Mouse (Mus musculus): ENCODE results near the gene Mmrn2. TPM values are rescaled to one million over a fixed set of nuclear protein-coding genes. Genes with fewer than 3 reads are reported as not detected.
"Not testable (repeated sequence)": the region's sequence is repeated elsewhere in the genome, so short reads cannot be mapped to it uniquely, and the experiment has no call there.

Mmrn2 gene
- total and polyA plus RNA-seq, 2 experiments = 3.4 to 9.2 TPM

DNA sequence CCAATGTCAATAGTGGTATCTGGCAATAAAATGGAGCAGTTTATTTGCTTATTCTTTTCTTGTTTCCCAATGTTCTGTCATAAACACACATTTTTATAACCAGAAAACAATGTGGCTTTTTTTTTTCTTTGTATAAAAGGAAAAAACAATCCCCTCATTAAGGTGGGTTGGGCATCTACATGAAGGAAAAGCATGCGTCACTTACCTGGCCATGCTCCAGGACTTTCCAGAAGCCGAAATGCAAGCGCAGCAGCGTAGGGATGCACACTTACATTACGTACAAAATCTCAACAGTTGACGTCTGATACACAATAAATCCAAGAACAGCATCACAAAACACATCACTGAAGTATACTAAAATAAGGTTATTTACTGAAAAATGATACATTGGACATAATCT is 35.5 kb downstream of the Mmrn2 start:
- Histone ChIP-seq H3K4me1 (ENCODE audit: control insufficient read depth, insufficient read depth, low read length) (no peaks in the 10 kb centered on the region), H3K36me3 (ENCODE audit: control insufficient read depth, insufficient read depth, low read length) (peaks cover 40% of the 10 kb centered on the region), H3K4me3 (ENCODE audit: insufficient read depth, low read depth, low read length) (no peak overlapping the region), H3K9ac (ENCODE audit: low read depth, low read length) (no peak overlapping the region), H3K27ac (replicated peaks; ENCODE audit: insufficient read depth, low read depth, low read length) (no peak overlapping the region), H3K27me3 (ENCODE audit: control insufficient read depth, insufficient read depth, low read length) (no peaks in the 10 kb centered on the region), H3K79me2 (ENCODE audit: control insufficient read depth, insufficient read depth, low read length) (no peaks in the 10 kb centered on the region)
- no peak for DNase-seq (ENCODE audit: extremely low read depth, low read depth, low spot score)
- 93% methylated on average over 6 of the region's 6 CpGs for WGBS
- no peak for TF ChIP-seq POLR2A (IDR thresholded peaks at IDR 0.05; ENCODE audit: extremely low read depth, insufficient read depth, low read length)
- no peak for TF ChIP-seq CTCF (IDR thresholded peaks at IDR 0.05; ENCODE audit: low read depth, low read length)

DNA sequence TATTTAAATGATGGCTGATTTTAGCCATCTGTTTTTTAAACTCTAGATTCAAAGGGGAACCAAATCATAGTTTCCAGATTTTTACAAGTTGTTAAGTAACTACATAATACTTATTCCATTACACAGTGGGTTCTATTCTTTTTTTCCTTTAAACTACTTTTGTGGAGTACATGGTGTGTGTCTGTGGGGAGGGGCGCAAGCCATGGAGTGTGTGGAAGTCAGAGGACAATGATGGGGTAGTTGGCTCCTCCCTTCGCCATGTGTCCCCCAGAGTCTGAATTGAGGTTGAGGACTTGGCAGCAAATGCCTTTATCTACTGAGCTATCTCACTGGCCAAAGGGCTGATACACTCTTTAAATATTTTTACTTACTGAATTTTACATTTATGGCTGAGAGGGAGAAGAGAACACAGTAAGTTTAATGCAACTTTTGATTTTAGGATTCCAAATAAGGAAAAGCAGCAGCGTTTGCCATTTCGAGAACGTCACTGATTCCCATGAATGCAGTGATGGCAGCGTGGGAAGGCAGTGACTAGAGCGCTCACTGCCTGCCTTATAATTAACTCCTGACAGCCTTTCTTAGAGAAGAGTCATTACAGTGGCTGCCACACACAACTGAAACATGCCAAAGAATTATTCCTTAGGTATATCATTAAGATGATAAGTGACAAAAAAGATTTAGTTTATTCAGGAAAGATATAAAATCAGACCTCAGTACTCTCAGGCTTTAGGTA is 37.1 kb downstream of the Mmrn2 start:
- TF ChIP-seq CTCF (IDR thresholded peaks at IDR 0.05; ENCODE audit: low read depth, low read length) (no peak), POLR2A (IDR thresholded peaks at IDR 0.05; ENCODE audit: extremely low read depth, insufficient read depth, low read length) (no peak)
- Histone ChIP-seq H3K27ac (replicated peaks; ENCODE audit: insufficient read depth, low read depth, low read length) (no peak overlapping the region), H3K4me3 (ENCODE audit: insufficient read depth, low read depth, low read length) (no peak overlapping the region), H3K4me1 (ENCODE audit: control insufficient read depth, insufficient read depth, low read length) (no peaks in the 10 kb centered on the region), H3K27me3 (ENCODE audit: control insufficient read depth, insufficient read depth, low read length) (no peaks in the 10 kb centered on the region), H3K36me3 (ENCODE audit: control insufficient read depth, insufficient read depth, low read length) (peaks cover 43% of the 10 kb centered on the region), H3K79me2 (ENCODE audit: control insufficient read depth, insufficient read depth, low read length) (no peaks in the 10 kb centered on the region), H3K9ac (ENCODE audit: low read depth, low read length) (no peak overlapping the region)
- no peak for DNase-seq (ENCODE audit: extremely low read depth, low read depth, low spot score)
- 96% methylated on average over 7 of the region's 7 CpGs for WGBS

DNA sequence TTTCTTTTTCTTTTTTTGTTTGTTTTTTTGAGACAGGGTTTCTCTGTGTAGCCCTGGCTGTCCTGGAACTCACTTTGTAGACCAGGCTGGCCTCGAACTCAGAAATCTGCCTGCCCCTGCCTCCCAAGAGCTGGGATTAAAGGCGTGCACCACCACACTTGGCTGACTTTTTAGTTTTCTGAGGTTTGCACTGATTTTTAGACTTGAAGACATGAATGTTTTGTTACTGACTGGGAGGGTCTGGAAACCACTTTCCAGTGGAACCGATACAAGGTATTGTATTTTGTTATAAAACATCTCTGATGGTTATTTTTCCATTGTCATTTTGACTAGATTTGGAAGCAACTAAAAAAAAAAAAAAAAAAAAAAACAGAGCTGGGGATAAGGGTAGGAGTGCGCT is 41.7 kb downstream of the Mmrn2 start:
- H3K27me3 ChIP-seq (ENCODE audit: control insufficient read depth, insufficient read depth, low read length); DNase-seq (ENCODE audit: extremely low read depth, low read depth, low spot score); H3K27ac ChIP-seq (replicated peaks; ENCODE audit: insufficient read depth, low read depth, low read length); H3K9ac ChIP-seq (ENCODE audit: low read depth, low read length); H3K79me2 ChIP-seq (ENCODE audit: control insufficient read depth, insufficient read depth, low read length); H3K4me1 ChIP-seq (ENCODE audit: control insufficient read depth, insufficient read depth, low read length); H3K4me3 ChIP-seq (ENCODE audit: insufficient read depth, low read depth, low read length): not testable (repeated sequence)
- H3K36me3 ChIP-seq (ENCODE audit: control insufficient read depth, insufficient read depth, low read length) = peaks cover 42% of the 10 kb centered on the region
- 98% methylated on average over 4 of the region's 4 CpGs for WGBS

DNA sequence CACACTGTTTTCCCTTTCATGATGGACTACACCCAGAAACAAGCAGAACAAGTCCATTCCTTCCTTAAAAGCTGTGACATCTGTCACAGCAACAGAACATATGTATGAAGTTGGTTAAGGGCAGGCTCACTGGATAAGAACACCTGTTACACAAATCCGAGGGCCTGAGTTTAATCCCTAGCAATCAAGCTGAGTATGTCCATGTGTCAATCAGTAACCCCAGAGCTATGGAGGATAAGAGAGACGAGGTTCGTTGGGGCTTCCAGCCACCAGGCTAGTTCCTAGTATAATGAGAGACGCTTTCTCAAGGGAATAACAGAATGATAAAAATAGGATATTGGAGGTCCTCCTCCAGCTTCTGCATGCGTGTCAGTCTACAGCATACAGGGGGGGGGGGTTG is 42.2 kb downstream of the Mmrn2 start:
- WGBS = 92% methylated on average over 5 of the region's 5 CpGs
- Histone ChIP-seq H3K79me2 (ENCODE audit: control insufficient read depth, insufficient read depth, low read length) (no peaks in the 10 kb centered on the region), H3K36me3 (ENCODE audit: control insufficient read depth, insufficient read depth, low read length) (peaks cover 45% of the 10 kb centered on the region), H3K27ac (replicated peaks; ENCODE audit: insufficient read depth, low read depth, low read length) (no peak overlapping the region), H3K9ac (ENCODE audit: low read depth, low read length) (no peak overlapping the region), H3K27me3 (ENCODE audit: control insufficient read depth, insufficient read depth, low read length) (no peaks in the 10 kb centered on the region), H3K4me3 (ENCODE audit: insufficient read depth, low read depth, low read length) (no peak overlapping the region), H3K4me1 (ENCODE audit: control insufficient read depth, insufficient read depth, low read length) (no peaks in the 10 kb centered on the region)
- no peak for DNase-seq (ENCODE audit: extremely low read depth, low read depth, low spot score)
- no peak for TF ChIP-seq POLR2A (IDR thresholded peaks at IDR 0.05; ENCODE audit: extremely low read depth, insufficient read depth, low read length)
- TF ChIP-seq CTCF (IDR thresholded peaks at IDR 0.05; ENCODE audit: low read depth, low read length) = no peak

DNA sequence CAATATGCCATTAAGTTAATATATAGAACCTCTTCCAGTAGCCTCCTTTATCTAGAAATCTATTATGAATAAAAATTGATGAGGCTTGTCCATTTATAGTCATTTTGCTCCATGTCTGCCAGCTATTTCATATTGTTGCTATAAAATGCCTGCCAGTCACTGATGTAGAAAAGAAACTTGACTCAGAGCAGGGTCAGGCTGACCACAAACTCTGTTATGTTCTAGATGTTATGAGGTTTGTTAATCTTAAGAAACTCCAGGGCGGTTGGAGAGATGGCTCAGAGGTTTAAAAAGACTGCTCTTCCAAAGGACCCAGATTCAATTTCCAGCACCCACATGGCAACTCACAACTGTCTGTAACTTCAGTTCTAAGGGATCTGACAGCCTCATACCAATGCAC is 45.8 kb downstream of the Mmrn2 start:
- Histone ChIP-seq H3K27me3 (ENCODE audit: control insufficient read depth, insufficient read depth, low read length) (no peaks in the 10 kb centered on the region), H3K36me3 (ENCODE audit: control insufficient read depth, insufficient read depth, low read length) (peaks cover 47% of the 10 kb centered on the region), H3K27ac (replicated peaks; ENCODE audit: insufficient read depth, low read depth, low read length) (no peak overlapping the region), H3K4me1 (ENCODE audit: control insufficient read depth, insufficient read depth, low read length) (no peaks in the 10 kb centered on the region), H3K79me2 (ENCODE audit: control insufficient read depth, insufficient read depth, low read length) (0 out of 2 replicates have a peak, but pooled peaks cover 3% of the 10 kb centered on the region), H3K4me3 (ENCODE audit: insufficient read depth, low read depth, low read length) (no peak overlapping the region), H3K9ac (ENCODE audit: low read depth, low read length) (no peak overlapping the region)
- 86% methylated on average over 1 of the region's 1 CpGs for WGBS
- no peak for TF ChIP-seq CTCF (IDR thresholded peaks at IDR 0.05; ENCODE audit: low read depth, low read length)
- no peak for TF ChIP-seq POLR2A (IDR thresholded peaks at IDR 0.05; ENCODE audit: extremely low read depth, insufficient read depth, low read length)
- DNase-seq (ENCODE audit: extremely low read depth, low read depth, low spot score) = no peak

DNA sequence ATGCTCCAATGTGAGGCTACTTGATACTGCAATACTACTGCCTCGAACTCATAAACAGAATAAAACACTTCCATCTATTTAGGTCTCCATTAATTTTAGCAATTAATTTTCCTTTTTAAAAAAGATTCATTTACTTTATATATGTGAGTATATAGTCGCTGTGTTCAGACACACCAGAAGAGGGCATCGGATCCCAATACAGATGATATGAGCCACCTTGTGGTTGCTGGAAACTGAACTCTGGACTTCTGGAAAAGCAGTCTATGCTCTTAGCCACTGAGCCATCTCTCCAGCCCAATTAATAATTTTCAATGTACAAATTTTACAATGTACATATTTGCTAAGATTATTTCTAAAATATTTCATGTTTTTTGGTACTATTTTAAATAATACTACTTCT is 53.0 kb downstream of the Mmrn2 start:
- H3K9ac ChIP-seq (ENCODE audit: low read depth, low read length) = no peak overlapping the region
- H3K79me2 ChIP-seq (ENCODE audit: control insufficient read depth, insufficient read depth, low read length) = 0 out of 2 replicates have a peak, but pooled peaks cover 3% of the 10 kb centered on the region
- peaks cover 35% of the 10 kb centered on the region for H3K36me3 ChIP-seq (ENCODE audit: control insufficient read depth, insufficient read depth, low read length)
- 91% methylated on average over 3 of the region's 3 CpGs for WGBS
- no peaks in the 10 kb centered on the region for H3K27me3 ChIP-seq (ENCODE audit: control insufficient read depth, insufficient read depth, low read length)
- no peaks in the 10 kb centered on the region for H3K4me1 ChIP-seq (ENCODE audit: control insufficient read depth, insufficient read depth, low read length)
- peak; percentile 17 for DNase-seq (ENCODE audit: extremely low read depth, low read depth, low spot score)
- no peak overlapping the region for H3K4me3 ChIP-seq (ENCODE audit: insufficient read depth, low read depth, low read length)
- TF ChIP-seq CTCF (IDR thresholded peaks at IDR 0.05; ENCODE audit: low read depth, low read length) (no peak; the same call in 1 of the 2 replicates), POLR2A (IDR thresholded peaks at IDR 0.05; ENCODE audit: extremely low read depth, insufficient read depth, low read length) (no peak)
- no peak overlapping the region for H3K27ac ChIP-seq (replicated peaks; ENCODE audit: insufficient read depth, low read depth, low read length)

All from liver, adult 2 months (tissue).